Mouse (Mus musculus) monocyte, adult 5-6 weeks (primary cell): ENCODE data around the gene Idh3a. TPM values are rescaled to one million over a fixed set of nuclear protein-coding genes. Genes with fewer than 3 reads are reported as not detected.
"Not testable (repeated sequence)": the region's sequence is repeated elsewhere in the genome, so short reads cannot be mapped to it uniquely, and the experiment has no call there.

Experiments
- ATAC-seq: fragments of 153-309, 156-312 bp; replicated peaks from 2 replicates; pipeline ENCODE4 v1.8.0; 2017; ENCODE audit warnings: mild to moderate bottlenecking; ENCODE audit not compliant: low TSS enrichment, insufficient number of reproducible peaks, severe bottlenecking, poor library complexity, low FRiP score
- total RNA-seq: library from RNA; stranded (forward); fragments of 200-1000, 200-491, 200-594 nt; gene quantifications from 3 replicates; pipeline ENCODE4 v1.2.3, GENCODE M21; 2017

Gene Idh3a
- total RNA-seq, 1 experiment from 2014 or later, result 29.5 TPM

- ATAC-seq, result no peak
Measured at GRCm38 (mm10) chr9:54583712-54584111, 2.4 kb upstream of the Idh3a start.

GRCm38 (mm10) chr9:54584127-54584526, 2.0 kb upstream of the Idh3a start:
- not testable (repeated sequence) for ATAC-seq

GRCm38 (mm10) chr9:54585839-54586198, 315 bp upstream of the Idh3a start:
- no peak for ATAC-seq

- no peak for ATAC-seq
Measured at GRCm38 (mm10) chr9:54587863-54588262, 1.7 kb downstream of the Idh3a start.

DNA sequence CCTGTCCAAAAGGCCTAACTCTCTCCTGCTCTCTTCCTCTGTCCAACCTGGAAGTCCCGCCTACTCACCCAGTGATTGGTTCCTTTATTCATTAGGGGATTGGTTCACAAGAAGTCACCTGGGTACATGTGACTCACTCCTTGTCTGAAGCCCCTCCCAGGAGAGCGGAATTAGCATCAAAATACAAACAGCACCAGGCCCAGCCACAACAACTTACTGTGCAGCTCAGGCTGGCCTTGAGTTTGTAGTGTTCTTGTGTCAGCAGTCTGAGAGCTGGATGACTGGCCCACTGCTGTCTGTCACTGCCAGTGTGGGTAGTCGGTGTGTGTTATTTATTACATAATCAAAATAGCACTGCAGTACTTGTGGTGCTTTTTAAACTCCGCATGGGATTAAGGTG, 7.5 kb downstream of the Idh3a start:
- ATAC-seq, result not testable (repeated sequence)

GRCm38 (mm10) chr9:54596752-54597465, 10.8 kb downstream of the Idh3a start:
- ATAC-seq, result no peak

- ATAC-seq, result no peak
Measured at GRCm38 (mm10) chr9:54602386-54602785, 16.3 kb downstream of the Idh3a start.

DNA sequence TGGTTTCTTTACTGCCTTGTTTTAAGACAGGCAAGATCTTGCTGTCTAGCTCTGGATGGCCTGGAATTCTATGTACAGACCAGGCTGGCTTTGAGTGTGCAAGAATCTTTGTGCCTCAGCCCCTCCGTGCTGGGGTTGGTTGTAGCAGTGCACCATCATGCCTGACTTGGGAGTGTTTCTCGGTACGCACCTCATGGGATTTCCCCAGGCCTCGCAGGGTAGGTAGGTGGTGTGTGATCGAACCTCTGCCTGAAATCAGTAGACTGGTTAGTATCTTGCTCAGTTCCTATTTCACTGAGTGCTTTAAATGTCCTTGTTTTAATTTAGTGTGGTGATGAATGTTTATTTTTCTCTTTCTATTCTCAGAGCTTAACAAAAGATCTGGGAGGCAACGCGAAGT, 16.8 kb downstream of the Idh3a start:
- ATAC-seq, result no peak

DNA sequence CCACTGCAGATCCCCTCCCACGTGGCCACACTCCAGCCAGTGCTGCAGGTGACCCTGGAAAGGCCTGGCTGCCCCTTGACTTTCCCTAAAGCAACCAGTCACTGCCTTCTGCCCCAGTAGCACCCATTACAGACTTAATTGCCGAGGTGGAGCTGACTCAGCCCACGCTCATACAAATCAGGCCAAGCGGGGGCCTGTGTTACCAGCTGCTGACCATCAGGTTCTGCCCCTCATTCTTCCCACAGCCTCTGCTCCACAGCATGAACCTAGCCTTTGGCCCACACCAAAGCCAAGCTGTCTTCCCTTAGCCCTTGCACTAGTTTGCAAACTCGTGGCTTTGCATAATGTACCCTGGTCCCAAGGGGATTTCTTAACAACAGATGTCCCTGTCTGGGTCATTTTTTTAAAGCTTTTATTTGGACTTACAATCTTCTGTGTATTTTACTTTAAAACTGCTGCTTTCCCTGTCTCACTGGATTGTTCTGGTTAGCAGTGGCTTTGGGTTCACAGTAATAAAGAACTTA, 18.1 kb downstream of the Idh3a start:
- no peak for ATAC-seq

- no peak for ATAC-seq
Measured at GRCm38 (mm10) chr9:54604886-54605285, 18.8 kb downstream of the Idh3a start.

GRCm38 (mm10) chr9:54612781-54613191, 26.7 kb downstream of the Idh3a start:
- ATAC-seq, result no peak

GRCm38 (mm10) chr9:54614182-54614850, 28.2 kb downstream of the Idh3a start:
- peak; percentile 53; the same call in 1 of the 2 replicates for ATAC-seq

DNA sequence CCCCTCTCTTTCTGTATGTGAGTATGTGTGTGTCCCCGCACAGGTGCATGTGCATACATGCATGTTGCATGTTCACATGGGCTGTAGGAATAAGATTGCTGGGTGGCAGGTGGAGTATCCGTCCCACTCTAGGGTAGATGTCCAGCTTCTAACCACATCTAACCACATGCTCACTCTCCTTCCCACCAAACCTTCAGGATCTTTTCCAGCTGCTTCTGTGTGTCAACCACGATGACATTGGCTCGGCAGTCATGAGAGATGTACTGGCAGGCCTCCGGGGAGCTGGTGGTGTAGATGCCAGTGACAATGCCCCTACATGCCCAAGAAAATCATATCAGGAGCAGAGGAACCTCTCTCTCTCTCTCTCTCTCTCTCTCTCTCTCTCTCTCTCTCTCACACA, 41.1 kb downstream of the Idh3a start:
- ATAC-seq, result no peak

DNA sequence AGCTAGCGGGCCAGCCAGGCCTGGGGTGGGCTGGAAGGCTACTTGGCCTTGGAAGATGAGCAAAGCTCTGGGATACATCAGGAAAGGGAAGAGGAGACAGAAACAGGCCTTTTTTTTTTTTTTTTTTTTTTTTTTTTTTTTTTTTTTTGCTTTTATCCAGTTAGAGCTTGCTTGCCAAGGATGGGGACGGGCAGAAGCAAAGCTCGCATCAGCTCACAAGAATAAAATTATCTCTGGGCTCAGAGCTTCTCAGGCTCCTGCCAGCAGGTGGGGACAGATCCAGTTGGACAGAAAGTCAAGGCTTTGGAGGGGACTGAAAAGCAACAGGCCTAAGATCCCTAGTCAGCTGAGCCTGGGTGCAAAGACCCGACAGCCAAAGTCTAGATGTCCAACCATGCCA, 42.6 kb downstream of the Idh3a start:
- no peak for ATAC-seq

GRCm38 (mm10) chr9:54629613-54630261, 43.6 kb downstream of the Idh3a start:
- ATAC-seq, result no peak

- no peak for ATAC-seq
Measured at GRCm38 (mm10) chr9:54630905-54631304, 44.8 kb downstream of the Idh3a start.

DNA sequence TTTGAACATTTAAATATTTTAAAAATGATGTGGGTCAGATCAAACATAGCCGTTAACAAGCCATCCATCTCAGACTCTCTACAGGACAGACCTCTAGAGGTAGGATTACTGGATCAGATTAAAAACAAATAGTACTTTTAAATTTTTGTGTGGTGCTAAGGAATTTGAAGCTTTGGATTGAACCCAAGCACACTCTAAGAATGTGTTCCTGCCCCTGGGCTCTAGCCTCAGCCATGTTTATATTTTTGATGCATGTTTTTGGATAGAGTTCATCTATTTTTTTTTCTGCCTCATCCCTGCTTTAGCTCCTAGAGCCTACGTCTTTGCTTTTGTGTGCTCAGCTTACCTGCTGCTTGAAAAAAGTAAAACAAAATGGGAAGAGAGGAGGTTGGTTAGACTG, 47.3 kb downstream of the Idh3a start:
- ATAC-seq, result no peak

DNA sequence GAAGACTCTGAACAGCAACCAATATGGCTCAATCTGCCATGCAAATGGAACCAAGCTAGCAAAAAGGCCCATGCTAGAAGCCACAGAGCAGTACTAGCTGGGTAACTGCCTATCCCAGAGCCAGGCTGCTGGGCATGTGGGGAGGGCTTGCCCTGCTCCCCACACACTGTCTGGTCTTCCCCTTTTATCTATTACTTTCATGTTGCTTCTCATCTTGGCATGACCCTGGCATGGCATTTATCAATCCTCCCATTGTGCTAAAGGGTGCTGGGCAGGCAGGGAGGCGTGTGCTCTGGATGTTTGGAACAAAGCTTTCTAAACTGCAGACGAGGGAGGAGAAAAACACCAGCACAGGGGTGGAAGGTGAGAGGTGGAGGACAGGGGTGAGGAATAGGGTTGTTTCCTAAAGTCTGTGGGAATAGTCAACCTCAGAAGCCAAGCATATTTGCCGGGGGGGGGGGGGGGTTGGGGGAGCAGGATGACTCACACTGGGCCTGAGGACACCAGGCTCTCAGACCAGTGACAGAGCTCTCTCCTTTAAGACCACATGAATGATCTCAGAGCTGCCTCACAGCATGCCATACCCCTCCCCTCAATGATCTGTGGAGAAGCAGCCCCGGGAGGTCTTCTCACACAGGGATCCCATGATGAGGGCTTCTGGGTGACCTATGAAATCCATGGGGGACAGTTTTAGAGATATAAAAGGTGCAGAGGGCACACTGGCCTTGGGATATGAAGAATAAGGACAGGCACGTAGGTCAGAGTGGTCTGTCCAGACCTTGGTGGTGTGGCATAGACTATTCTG, 51.6 kb downstream of the Idh3a start:
- ATAC-seq, result no peak

DNA sequence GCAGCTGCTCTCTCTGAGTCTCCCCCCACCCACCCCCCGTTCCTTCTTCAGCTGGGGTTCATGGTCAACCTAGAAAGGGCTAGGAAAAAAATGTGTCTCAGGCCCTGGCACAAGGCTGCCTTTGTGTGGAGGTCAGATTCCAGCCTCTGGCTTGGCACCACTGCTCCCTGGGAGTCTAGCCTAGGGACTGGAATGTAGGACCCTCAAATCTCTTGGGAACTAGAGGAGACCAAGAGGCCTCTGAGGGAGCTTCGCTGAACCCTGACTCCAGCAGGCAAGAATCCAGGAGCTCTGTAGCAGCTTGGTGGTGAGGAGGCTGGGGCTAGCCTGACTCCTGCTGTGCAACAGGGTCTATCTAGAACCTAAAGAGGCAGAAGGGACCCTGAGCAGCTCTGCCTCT, 53.1 kb downstream of the Idh3a start:
- ATAC-seq, result no peak
